In the genomic region with DNA sequence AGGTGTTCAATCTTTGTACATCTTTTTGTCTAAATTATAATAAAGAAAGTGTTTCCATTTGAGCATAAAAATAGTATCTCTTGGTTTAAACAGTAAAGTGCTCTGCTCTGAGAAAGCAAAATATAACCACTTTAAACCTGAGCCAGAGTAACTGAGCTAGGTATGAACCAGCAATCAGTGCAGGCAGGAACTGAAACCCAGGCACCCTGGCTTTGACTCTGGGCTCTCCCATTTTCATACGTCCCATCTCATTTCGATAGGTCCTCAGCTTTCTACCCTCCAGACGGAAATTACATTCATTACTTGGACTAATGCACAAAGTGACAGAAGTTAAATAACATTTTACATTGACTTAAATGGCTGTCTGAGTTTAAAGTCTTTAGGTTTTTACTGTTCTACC, we compare ENCODE assay signal across 30 mouse cellular contexts.
"Had no signal": no experiment of that assay in that cellular context is flagged by ENCODE, and none has a peak within 500 bp of the region (broad histone marks: within the 10 kb centered on the region; RNA-seq: fewer than 3 reads in every experiment).

No protein-coding gene starts in this region.

- H3K27me3 ChIP-seq: limb, embryonic 12.5 days; limb, embryonic 13.5 days; limb, embryonic 15.5 days; liver, embryonic 12.5 days; liver, embryonic 13.5 days; liver, embryonic 15.5 days; lung, embryonic 15.5 days; megakaryocyte, embryonic 14.5 days; midbrain, embryonic 12.5 days; midbrain, embryonic 13.5 days had no signal

- H3K4me1 ChIP-seq: limb, embryonic 10.5 days; limb, embryonic 12.5 days; limb, embryonic 13.5 days; limb, embryonic 15.5 days; liver, embryonic 12.5 days; liver, embryonic 13.5 days; liver, embryonic 15.5 days; lung, embryonic 15.5 days; midbrain, embryonic 12.5 days; midbrain, embryonic 13.5 days had no signal

- H3K9ac ChIP-seq: limb, embryonic 12.5 days; limb, embryonic 13.5 days; limb, embryonic 15.5 days; liver, embryonic 12.5 days; liver, embryonic 13.5 days; liver, embryonic 14.5 days; liver, embryonic 15.5 days; liver, postnatal 0 days; lung, embryonic 14.5 days; lung, embryonic 15.5 days; midbrain, embryonic 12.5 days; midbrain, embryonic 13.5 days had no signal

- H3K4me3 ChIP-seq: left cerebral cortex, adult 2 months; limb, embryonic 10.5 days; limb, embryonic 12.5 days; limb, embryonic 13.5 days; limb, embryonic 15.5 days; liver, embryonic 12.5 days; liver, embryonic 13.5 days; liver, embryonic 15.5 days; lung, embryonic 15.5 days; megakaryocyte, embryonic 14.5 days; midbrain, embryonic 10.5 days; midbrain, embryonic 12.5 days; midbrain, embryonic 13.5 days; myocyte had no signal

- H3K4me2 ChIP-seq: limb, embryonic 12.5 days; limb, embryonic 13.5 days; limb, embryonic 15.5 days; liver, embryonic 11.5 days; liver, embryonic 12.5 days; liver, embryonic 13.5 days; liver, embryonic 15.5 days; lung, embryonic 14.5 days; lung, embryonic 15.5 days; midbrain, embryonic 12.5 days; midbrain, embryonic 13.5 days had no signal

- H3K9me3 ChIP-seq: limb, embryonic 10.5 days; limb, embryonic 12.5 days; limb, embryonic 13.5 days; limb, embryonic 15.5 days; liver, embryonic 12.5 days; liver, embryonic 13.5 days; liver, embryonic 15.5 days; lung, embryonic 15.5 days; megakaryocyte, embryonic 14.5 days; midbrain, embryonic 10.5 days; midbrain, embryonic 12.5 days; midbrain, embryonic 13.5 days had no signal

- DNase-seq: left cerebral cortex, postnatal 4 days; liver; liver, embryonic 13.5 days; liver, postnatal 0 days; lung, adult 18-20 months; lung, adult 2 months; lung, embryonic 14.5 days; lung, postnatal 10 days; lung, postnatal 14 days; lung, postnatal 36 days; lung, postnatal 4 days; midbrain, embryonic 14.5 days had no signal

- ATAC-seq: liver, embryonic 12.5 days; liver, postnatal 0 days; lung, postnatal 0 days; midbrain, embryonic 13.5 days; midbrain, embryonic 16.5 days had no signal

- H3K36me3 ChIP-seq: limb, embryonic 12.5 days; liver, embryonic 13.5 days; liver, embryonic 15.5 days; lung, embryonic 15.5 days; midbrain, embryonic 10.5 days; midbrain, embryonic 12.5 days; midbrain, embryonic 13.5 days had no signal

- H3K27ac ChIP-seq: left cerebral cortex, adult 2 months; limb, embryonic 10.5 days; limb, embryonic 12.5 days; limb, embryonic 13.5 days; limb, embryonic 15.5 days; liver, embryonic 12.5 days; liver, embryonic 13.5 days; liver, embryonic 14.5 days; liver, embryonic 15.5 days; lung, embryonic 15.5 days; macrophage; midbrain, embryonic 10.5 days; midbrain, embryonic 12.5 days; midbrain, embryonic 13.5 days had no signal
